Mouse (Mus musculus) MEL (cell line): ENCODE data around the gene Vamp2. TPM values are rescaled to one million over a fixed set of nuclear protein-coding genes. Genes with fewer than 3 reads are reported as not detected.

ENCODE experiments used
- DNase-seq: peaks from one replicate; pipeline ENCODE4 v3.0.0; 2011; ENCODE audit warnings: low read depth, low spot score
- H3K27ac ChIP-seq: 2 replicates; pipeline ENCODE4 v1.5.1; 2012; ENCODE audit warnings: low read depth, mild to moderate bottlenecking, control low read depth, low read length, moderate library complexity; ENCODE audit not compliant: control insufficient read depth
- H3K27me3 ChIP-seq, 2 experiments: fragments of 150-350 bp in 1 of 2; sonication (generic) in 1 of 2; 2 replicates each; pipeline ENCODE4 v1.6.1; 2012; ENCODE audit warnings: low read length in 2 of 2, mild to moderate bottlenecking in 2 of 2, improper control_type of control experiment in 1 of 2, moderate library complexity in 1 of 2; ENCODE audit not compliant: insufficient read depth in 2 of 2, control insufficient read depth in 1 of 2
- H3K36me3 ChIP-seq, 2 experiments: 2 replicates each; pipeline ENCODE4 v1.6.1; 2012 to 2014; ENCODE audit warnings: low read length in 2 of 2, improper control_type of control experiment in 1 of 2, inconsistent platforms in 1 of 2, mild to moderate bottlenecking in 1 of 2; ENCODE audit not compliant: insufficient read depth in 2 of 2, control insufficient read depth in 1 of 2
- H3K4me1 ChIP-seq, 2 experiments: fragments of 150-350 bp in 1 of 2; sonication (generic) in 1 of 2; 2 replicates each; pipeline ENCODE4 v1.6.1; 2012; ENCODE audit warnings: low read length in 2 of 2, improper control_type of control experiment in 1 of 2, mild to moderate bottlenecking in 1 of 2; ENCODE audit not compliant: insufficient read depth in 2 of 2, control insufficient read depth in 1 of 2
- H3K4me3 ChIP-seq, 2 experiments: fragments of 150-350 bp in 1 of 2; sonication (generic) in 1 of 2; 2 replicates each; pipeline ENCODE4 v1.5.1; 2012; ENCODE audit warnings: low read depth in 2 of 2, low read length in 2 of 2, mild to moderate bottlenecking in 2 of 2, moderate library complexity in 2 of 2, control low read depth in 1 of 2, improper control_type of control experiment in 1 of 2; ENCODE audit not compliant: control insufficient read depth in 1 of 2, insufficient read depth in 1 of 2
- H3K79me2 ChIP-seq: 2 replicates; pipeline ENCODE4 v1.6.1; 2012; ENCODE audit warnings: mild to moderate bottlenecking, low read length, moderate library complexity; ENCODE audit not compliant: control insufficient read depth, poor library complexity, insufficient read depth
- H3K9ac ChIP-seq: 2 replicates; pipeline ENCODE4 v1.6.1; 2012; ENCODE audit warnings: low read depth, mild to moderate bottlenecking, control low read depth, low read length, moderate library complexity; ENCODE audit not compliant: control insufficient read depth, poor library complexity, severe bottlenecking
- H3K9me3 ChIP-seq: fragments of 150-350 bp; sonication (generic); replicated peaks from 2 replicates; pipeline ENCODE4 v1.6.1; 2012; ENCODE audit warnings: mild to moderate bottlenecking, low read length, improper control_type of control experiment, moderate library complexity; ENCODE audit not compliant: insufficient read depth
- CHD2 ChIP-seq: IDR thresholded peaks from 2 replicates; pipeline ENCODE4 v1.6.1; 2011; ENCODE audit warnings: low read length, improper control_type of control experiment
- CTCF ChIP-seq, 3 experiments: IDR thresholded peaks in 2 of 3; conservative IDR thresholded peaks in 1 of 3; 2 replicates each; pipeline ENCODE4 v1.5.1; 2011 to 2012; ENCODE audit warnings: low read length in 3 of 3, low read depth in 2 of 3, mild to moderate bottlenecking in 2 of 3, improper control_type of control experiment in 1 of 3, inconsistent platforms in 1 of 3, mixed read lengths in 1 of 3, moderate library complexity in 1 of 3; ENCODE audit not compliant: control insufficient read depth in 1 of 3, insufficient read depth in 1 of 3, poor library complexity in 1 of 3, severe bottlenecking in 1 of 3
- ELF1 ChIP-seq: IDR thresholded peaks from 2 replicates; pipeline ENCODE4 v1.6.1; 2014; ENCODE audit warnings: low read depth, mild to moderate bottlenecking, inconsistent platforms, low read length, improper control_type of control experiment, moderate library complexity
- EP300 ChIP-seq, 2 experiments: IDR thresholded peaks; 2 replicates each; pipeline ENCODE4 v1.6.1; 2011; ENCODE audit warnings: improper control_type of control experiment in 2 of 2, low read length in 2 of 2, low read depth in 1 of 2, mild to moderate bottlenecking in 1 of 2
- HCFC1 ChIP-seq: IDR thresholded peaks from 2 replicates; pipeline ENCODE4 v1.6.1; 2012; ENCODE audit warnings: low read depth, mild to moderate bottlenecking, inconsistent platforms, low read length, improper control_type of control experiment, moderate library complexity
- JUND ChIP-seq: IDR thresholded peaks from 2 replicates; pipeline ENCODE4 v1.6.1; 2011; ENCODE audit warnings: low read depth, mild to moderate bottlenecking, improper control_type of control experiment, low read length
- MAFK ChIP-seq: IDR thresholded peaks from 2 replicates; pipeline ENCODE4 v1.6.1; 2011; ENCODE audit warnings: low read depth, mild to moderate bottlenecking, low read length, improper control_type of control experiment, borderline replicate concordance
- MAX ChIP-seq: IDR thresholded peaks from 2 replicates; pipeline ENCODE4 v1.6.1; 2011; ENCODE audit warnings: low read length, improper control_type of control experiment
- MYC ChIP-seq: IDR thresholded peaks from 2 replicates; pipeline ENCODE4 v1.6.1; 2011; ENCODE audit warnings: low read depth, mild to moderate bottlenecking, low read length, improper control_type of control experiment, moderate library complexity
- NELFE ChIP-seq: IDR thresholded peaks from 2 replicates; pipeline ENCODE4 v1.6.1; 2011; ENCODE audit warnings: low read depth, low read length, improper control_type of control experiment
- NRF1 ChIP-seq: IDR thresholded peaks from 2 replicates; pipeline ENCODE4 v1.6.1; 2014; ENCODE audit warnings: low read depth, mild to moderate bottlenecking, inconsistent platforms, low read length, improper control_type of control experiment, moderate library complexity; ENCODE audit not compliant: poor library complexity, insufficient read depth, severe bottlenecking
- POLR2AphosphoS2 ChIP-seq: IDR thresholded peaks from 2 replicates; pipeline ENCODE4 v1.6.1; 2011; ENCODE audit warnings: low read length, improper control_type of control experiment
- RAD21 ChIP-seq: IDR thresholded peaks from 2 replicates; pipeline ENCODE4 v1.6.1; 2011; ENCODE audit warnings: mild to moderate bottlenecking, low read depth, low read length, improper control_type of control experiment
- RCOR1 ChIP-seq: IDR thresholded peaks from 2 replicates; pipeline ENCODE4 v1.6.1; 2012; ENCODE audit warnings: low read depth, mild to moderate bottlenecking, inconsistent platforms, low read length, improper control_type of control experiment
- SIN3A ChIP-seq: IDR thresholded peaks from 2 replicates; pipeline ENCODE4 v1.6.1; 2012; ENCODE audit warnings: low read length, improper control_type of control experiment, inconsistent platforms
- SMC3 ChIP-seq: IDR thresholded peaks from 2 replicates; pipeline ENCODE4 v1.6.1; 2011; ENCODE audit warnings: low read depth, low read length, improper control_type of control experiment
- TAL1 ChIP-seq: IDR thresholded peaks from 2 replicates; pipeline ENCODE4 v1.6.1; 2012; ENCODE audit warnings: mild to moderate bottlenecking, inconsistent platforms, low read length, moderate library complexity, mixed read lengths
- TBP ChIP-seq: IDR thresholded peaks from 2 replicates; pipeline ENCODE4 v1.8.0; 2011; ENCODE audit warnings: low read depth, low read length, improper control_type of control experiment
- USF2 ChIP-seq, 2 experiments: IDR thresholded peaks; 2 replicates each; pipeline ENCODE4 v1.6.1; 2011 to 2012; ENCODE audit warnings: improper control_type of control experiment in 2 of 2, low read length in 2 of 2, borderline replicate concordance in 1 of 2, inconsistent platforms in 1 of 2, low read depth in 1 of 2, mild to moderate bottlenecking in 1 of 2; ENCODE audit not compliant: insufficient read depth in 1 of 2
- ZC3H11A ChIP-seq: IDR thresholded peaks from 2 replicates; pipeline ENCODE4 v1.6.1; 2012; ENCODE audit warnings: low read depth, mild to moderate bottlenecking, inconsistent platforms, low read length, improper control_type of control experiment
- ZMIZ1 ChIP-seq: IDR thresholded peaks from 2 replicates; pipeline ENCODE4 v1.6.1; 2012; ENCODE audit warnings: low read depth, mild to moderate bottlenecking, inconsistent platforms, low read length, improper control_type of control experiment, moderate library complexity
- polyA plus RNA-seq, 2 experiments: library from polyadenylated mRNA; stranded (reverse) in 1 of 2; unstranded in 1 of 2; fragments of >175 nt in 1 of 2; fragments of >200 nt in 1 of 2; gene quantifications; 2 replicates each; pipeline versions ENCODE4 v1.2.1 to v1.2.4; 2012; ENCODE audit warnings: low replicate concordance in 2 of 2, low read depth in 1 of 2; ENCODE audit not compliant: insufficient read length in 2 of 2, insufficient read depth in 1 of 2, missing spikeins in 1 of 2
- total RNA-seq: library from RNA; depleted of rRNA; stranded (reverse); fragments of 300-350 nt; gene quantifications from 2 replicates; pipeline ENCODE4 v1.2.3, GENCODE M21; 2012

The Vamp2 gene
- total and polyA plus RNA-seq, 3 experiments: 3.3 to 28.9 TPM; not detected in 1

DNA sequence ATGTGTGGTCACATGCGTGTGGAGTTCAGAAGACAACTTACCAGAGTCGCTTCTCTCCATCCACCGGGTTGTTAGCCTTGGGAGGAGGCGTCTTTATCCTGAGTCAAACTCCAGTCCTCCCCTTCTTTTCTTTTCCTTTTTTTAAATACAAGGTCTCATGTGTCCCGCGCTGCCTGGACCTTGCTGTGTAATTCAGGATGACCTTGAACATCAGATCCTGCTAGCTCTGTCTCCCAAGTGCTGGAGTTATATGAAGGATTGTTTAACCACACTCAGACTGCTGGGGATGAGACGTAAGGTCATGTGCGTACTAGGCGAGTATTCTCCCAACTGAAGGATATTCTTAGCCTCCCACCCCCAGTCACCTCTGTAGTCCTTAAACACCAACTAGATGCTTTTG is 11.0 kb upstream of the Vamp2 start:
- no peak overlapping the region for H3K4me3 ChIP-seq
- no peak overlapping the region for H3K27ac ChIP-seq
- H3K9ac ChIP-seq: no peak overlapping the region
- no peak for DNase-seq
- H3K4me1 ChIP-seq: peaks cover 0 to 12% of the 10 kb centered on the region in 2 experiments; a peak in 3 of 4 replicates
- H3K36me3 ChIP-seq: peaks cover 0 to 3% of the 10 kb centered on the region in 2 experiments; a peak in 1 of 4 replicates
- H3K79me2 ChIP-seq: no peaks in the 10 kb centered on the region
- TF ChIP-seq POLR2AphosphoS2 (no peak), SIN3A (no peak), EP300 (IDR thresholded peaks at IDR 0.05; ENCODE audit: low read depth in 1 of 2, low read length in 2 of 2) (no peak), RCOR1 (no peak), RAD21 (no peak), TAL1 (no peak), HCFC1 (no peak), TBP (no peak), CTCF (IDR thresholded peaks at IDR 0.05 in 2 of 3, conservative IDR thresholded peaks at IDR 0.05 in 1 of 3; ENCODE audit: control insufficient read depth in 1 of 3, insufficient read depth in 1 of 3, low read depth in 2 of 3, low read length in 3 of 3, poor library complexity in 1 of 3, severe bottlenecking in 1 of 3) (no peak), JUND (no peak), NELFE (no peak), MAX (no peak), USF2 (IDR thresholded peaks at IDR 0.05; ENCODE audit: borderline replicate concordance in 1 of 2, insufficient read depth in 1 of 2, low read depth in 1 of 2, low read length in 2 of 2) (no peak), CHD2 (no peak), MAFK (no peak), ZMIZ1 (no peak), ELF1 (no peak), NRF1 (no peak), MYC (no peak), ZC3H11A (no peak)
- H3K9me3 ChIP-seq: no peaks in the 10 kb centered on the region
- H3K27me3 ChIP-seq: no peaks in the 10 kb centered on the region; a peak in 1 of 4 replicates

DNA sequence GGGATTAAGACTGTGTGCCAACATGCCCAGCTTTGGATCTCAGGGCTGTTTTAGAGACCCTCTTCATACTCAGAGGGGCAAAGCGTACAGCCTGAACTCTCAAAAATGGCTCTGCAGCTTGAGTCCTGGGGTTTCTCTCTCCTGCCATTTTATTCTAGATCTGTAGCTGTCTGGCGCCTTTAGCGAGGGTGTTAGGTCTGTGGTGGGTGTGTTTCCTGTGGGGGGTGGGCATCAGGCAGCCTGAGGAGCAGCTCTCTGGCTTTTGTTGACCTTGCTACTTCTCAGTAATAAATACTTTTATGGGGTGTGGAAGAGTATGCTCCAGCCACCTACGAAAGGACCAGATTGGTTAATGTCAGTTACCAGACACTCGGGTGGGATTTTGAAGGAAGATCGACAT is 10.2 kb upstream of the Vamp2 start:
- Histone ChIP-seq H3K4me1 (peaks cover 0 to 12% of the 10 kb centered on the region in 2 experiments; a peak in 3 of 4 replicates), H3K27me3 (no peaks in the 10 kb centered on the region; a peak in 2 of 4 replicates), H3K9me3 (no peaks in the 10 kb centered on the region), H3K79me2 (no peaks in the 10 kb centered on the region), H3K27ac (no peak overlapping the region), H3K36me3 (peaks cover 0 to 3% of the 10 kb centered on the region in 2 experiments; a peak in 1 of 4 replicates), H3K9ac (no peak overlapping the region), H3K4me3 (no peak overlapping the region)
- no peak for DNase-seq
- TF ChIP-seq ELF1 (no peak), RAD21 (no peak), SMC3 (no peak)
